Mouse (Mus musculus): ENCODE measurements around the gene Aes. TPM values are rescaled to one million over a fixed set of nuclear protein-coding genes. Genes with fewer than 3 reads are reported as not detected.

Aes gene
- polyA plus RNA-seq, 1 experiment from 2014 or later: 650 TPM

GRCm38 (mm10) chr10:81583347-81583746, 24.1 kb downstream of the Aes start:
- H3K9me3 ChIP-seq (replicated peaks): no peaks in the 10 kb centered on the region
- H3K36me3 ChIP-seq: peaks cover 22% of the 10 kb centered on the region
- WGBS: 52% methylated on average over 6 of the region's 6 CpGs
- no peak overlapping the region for H3K9ac ChIP-seq
- H3K4me1 ChIP-seq (replicated peaks): peaks cover 8% of the 10 kb centered on the region
- H3K4me3 ChIP-seq: no peak overlapping the region
- no peak overlapping the region for H3K27ac ChIP-seq
- no peak for ATAC-seq (replicated peaks; ENCODE audit: insufficient number of reproducible peaks, insufficient read depth, low FRiP score, low read depth)
- no peak overlapping the region for H3K4me2 ChIP-seq
- H3K27me3 ChIP-seq: peaks cover 5% of the 10 kb centered on the region

GRCm38 (mm10) chr10:81588739-81589138, 29.5 kb downstream of the Aes start:
- Histone ChIP-seq H3K9ac (no peak overlapping the region), H3K9me3 (replicated peaks) (no peaks in the 10 kb centered on the region), H3K27me3 (peaks cover 6% of the 10 kb centered on the region), H3K27ac (no peak overlapping the region), H3K4me2 (no peak overlapping the region), H3K36me3 (peaks cover 27% of the 10 kb centered on the region), H3K4me1 (replicated peaks) (no peaks in the 10 kb centered on the region), H3K4me3 (no peak overlapping the region)
- ATAC-seq (replicated peaks; ENCODE audit: insufficient number of reproducible peaks, insufficient read depth, low FRiP score, low read depth): no peak
- 61% methylated on average over 7 of the region's 7 CpGs for WGBS

GRCm38 (mm10) chr10:81591846-81592245, 32.6 kb downstream of the Aes start:
- H3K27me3 ChIP-seq: peaks cover 19% of the 10 kb centered on the region
- WGBS: 60% methylated on average over 9 of the region's 9 CpGs
- ATAC-seq (replicated peaks; ENCODE audit: insufficient number of reproducible peaks, insufficient read depth, low FRiP score, low read depth): no peak

GRCm38 (mm10) chr10:81592631-81593030, 33.3 kb downstream of the Aes start:
- H3K9me3 ChIP-seq (replicated peaks): no peaks in the 10 kb centered on the region
- no peak overlapping the region for H3K9ac ChIP-seq
- no peak overlapping the region for H3K27ac ChIP-seq
- peaks cover 24% of the 10 kb centered on the region for H3K4me1 ChIP-seq (replicated peaks)
- ATAC-seq (replicated peaks; ENCODE audit: insufficient number of reproducible peaks, insufficient read depth, low FRiP score, low read depth): no peak
- H3K27me3 ChIP-seq: peaks cover 16% of the 10 kb centered on the region
- 76% methylated on average over 7 of the region's 7 CpGs for WGBS
- peaks cover 10% of the 10 kb centered on the region for H3K36me3 ChIP-seq
- no peak overlapping the region for H3K4me3 ChIP-seq
- H3K4me2 ChIP-seq: no peak overlapping the region

More at GRCm38 (mm10) chr10:81591846-81592245, 32.6 kb downstream of the Aes start:
- Histone ChIP-seq H3K36me3 (peaks cover 13% of the 10 kb centered on the region), H3K4me3 (no peak overlapping the region), H3K9me3 (replicated peaks) (no peaks in the 10 kb centered on the region), H3K4me2 (no peak overlapping the region), H3K4me1 (replicated peaks) (peaks cover 16% of the 10 kb centered on the region), H3K9ac (no peak overlapping the region), H3K27ac (no peak overlapping the region)

GRCm38 (mm10) chr10:81593223-81593622, 33.9 kb downstream of the Aes start:
- peaks cover 6% of the 10 kb centered on the region; the same call in 1 of the 2 replicates for H3K36me3 ChIP-seq
- H3K9ac ChIP-seq: no peak overlapping the region
- H3K4me1 ChIP-seq (replicated peaks): peaks cover 28% of the 10 kb centered on the region
- H3K27ac ChIP-seq: no peak overlapping the region
- H3K9me3 ChIP-seq (replicated peaks): no peaks in the 10 kb centered on the region
- 65% methylated on average over 4 of the region's 4 CpGs for WGBS
- H3K4me2 ChIP-seq: no peak overlapping the region
- no peak overlapping the region for H3K4me3 ChIP-seq
- H3K27me3 ChIP-seq: peaks cover 16% of the 10 kb centered on the region
- no peak for ATAC-seq (replicated peaks; ENCODE audit: insufficient number of reproducible peaks, insufficient read depth, low FRiP score, low read depth)

GRCm38 (mm10) chr10:81593935-81594334, 34.6 kb downstream of the Aes start:
- H3K27me3 ChIP-seq: peaks cover 16% of the 10 kb centered on the region
- no peak overlapping the region for H3K4me3 ChIP-seq
- H3K9ac ChIP-seq: no peak overlapping the region
- peaks cover 28% of the 10 kb centered on the region for H3K4me1 ChIP-seq (replicated peaks)
- peaks cover 6% of the 10 kb centered on the region; the same call in 1 of the 2 replicates for H3K36me3 ChIP-seq
- H3K4me2 ChIP-seq: no peak overlapping the region
- ATAC-seq (replicated peaks; ENCODE audit: insufficient number of reproducible peaks, insufficient read depth, low FRiP score, low read depth): no peak
- H3K27ac ChIP-seq: no peak overlapping the region
- WGBS: 71% methylated on average over 18 of the region's 18 CpGs
- H3K9me3 ChIP-seq (replicated peaks): no peaks in the 10 kb centered on the region

- no peak overlapping the region for H3K4me2 ChIP-seq
- no peak for ATAC-seq (replicated peaks; ENCODE audit: insufficient number of reproducible peaks, insufficient read depth, low FRiP score, low read depth)
- H3K9ac ChIP-seq: no peak overlapping the region
- no peak overlapping the region for H3K4me3 ChIP-seq
- 51% methylated on average over 5 of the region's 5 CpGs for WGBS
- peaks cover 36% of the 10 kb centered on the region for H3K4me1 ChIP-seq (replicated peaks)
- no peaks in the 10 kb centered on the region for H3K36me3 ChIP-seq
- peaks cover 16% of the 10 kb centered on the region for H3K27me3 ChIP-seq
- no peaks in the 10 kb centered on the region for H3K9me3 ChIP-seq (replicated peaks)
- peak overlapping the region; percentile 81; the same call in 1 of the 2 replicates for H3K27ac ChIP-seq
These were observed 36.3 kb downstream of the Aes start for GRCm38 (mm10) chr10:81595599-81595998.

- Histone ChIP-seq H3K9me3 (replicated peaks) (no peaks in the 10 kb centered on the region), H3K4me2 (peak overlapping the region; percentile 67), H3K4me3 (peak overlapping the region; percentile 38), H3K4me1 (replicated peaks) (peaks cover 44% of the 10 kb centered on the region), H3K27me3 (peaks cover 16% of the 10 kb centered on the region), H3K9ac (peak overlapping the region; percentile 50), H3K36me3 (no peaks in the 10 kb centered on the region), H3K27ac (peak overlapping the region; percentile 81)
- WGBS: 8% methylated on average over 10 of the region's 10 CpGs
- no peak for ATAC-seq (replicated peaks; ENCODE audit: insufficient number of reproducible peaks, insufficient read depth, low FRiP score, low read depth)
These were observed 37.3 kb downstream of the Aes start for GRCm38 (mm10) chr10:81596611-81597010.

GRCm38 (mm10) chr10:81597137-81597950, 38.1 kb downstream of the Aes start:
- WGBS: 8% methylated on average over 12 of the region's 12 CpGs
- Histone ChIP-seq H3K4me2 (peak overlapping the region; percentile 67), H3K4me1 (replicated peaks) (peaks cover 46% of the 10 kb centered on the region), H3K27ac (peak overlapping the region; percentile 81), H3K36me3 (no peaks in the 10 kb centered on the region), H3K9ac (peak overlapping the region; percentile 50), H3K9me3 (replicated peaks) (no peaks in the 10 kb centered on the region), H3K4me3 (peak overlapping the region; percentile 38), H3K27me3 (peaks cover 16% of the 10 kb centered on the region)
- peak; percentile 28 for ATAC-seq (replicated peaks; ENCODE audit: insufficient number of reproducible peaks, insufficient read depth, low FRiP score, low read depth)

GRCm38 (mm10) chr10:81598342-81598741, 39.1 kb downstream of the Aes start:
- H3K4me3 ChIP-seq: no peak overlapping the region
- H3K4me1 ChIP-seq (replicated peaks): peaks cover 53% of the 10 kb centered on the region
- H3K27ac ChIP-seq: no peak overlapping the region
- no peak for ATAC-seq (replicated peaks; ENCODE audit: insufficient number of reproducible peaks, insufficient read depth, low FRiP score, low read depth)
- no peaks in the 10 kb centered on the region for H3K9me3 ChIP-seq (replicated peaks)
- H3K36me3 ChIP-seq: no peaks in the 10 kb centered on the region
- peaks cover 16% of the 10 kb centered on the region for H3K27me3 ChIP-seq
- no peak overlapping the region for H3K4me2 ChIP-seq
- no peak overlapping the region for H3K9ac ChIP-seq
- 51% methylated on average over 3 of the region's 3 CpGs for WGBS

- Histone ChIP-seq H3K9ac (no peak overlapping the region), H3K4me3 (no peak overlapping the region), H3K36me3 (no peaks in the 10 kb centered on the region), H3K27ac (no peak overlapping the region), H3K4me2 (no peak overlapping the region), H3K9me3 (replicated peaks) (no peaks in the 10 kb centered on the region), H3K27me3 (peaks cover 15% of the 10 kb centered on the region), H3K4me1 (replicated peaks) (peaks cover 53% of the 10 kb centered on the region)
- 55% methylated on average over 6 of the region's 6 CpGs for WGBS
- no peak for ATAC-seq (replicated peaks; ENCODE audit: insufficient number of reproducible peaks, insufficient read depth, low FRiP score, low read depth)
These were observed 39.6 kb downstream of the Aes start for GRCm38 (mm10) chr10:81598871-81599270.

GRCm38 (mm10) chr10:81599630-81600029, 40.3 kb downstream of the Aes start:
- Histone ChIP-seq H3K36me3 (no peaks in the 10 kb centered on the region), H3K27ac (no peak overlapping the region; the same call in 1 of the 2 replicates), H3K9ac (no peak overlapping the region), H3K4me3 (no peak overlapping the region), H3K27me3 (peaks cover 9% of the 10 kb centered on the region), H3K4me2 (no peak overlapping the region), H3K4me1 (replicated peaks) (peaks cover 54% of the 10 kb centered on the region), H3K9me3 (replicated peaks) (no peaks in the 10 kb centered on the region)
- WGBS: 79% methylated on average over 5 of the region's 5 CpGs
- ATAC-seq (replicated peaks; ENCODE audit: insufficient number of reproducible peaks, insufficient read depth, low FRiP score, low read depth): no peak
